Mouse (Mus musculus) MEL (cell line): ENCODE data around the gene Lhx2.

Experiments
- CTCF ChIP-seq, 3 experiments: IDR thresholded peaks in 2 of 3; conservative IDR thresholded peaks in 1 of 3; 2 replicates each; pipeline ENCODE4 v1.5.1; 2011 to 2012; ENCODE audit warnings: low read length in 3 of 3, low read depth in 2 of 3, mild to moderate bottlenecking in 2 of 3, improper control_type of control experiment in 1 of 3, inconsistent platforms in 1 of 3, mixed read lengths in 1 of 3, moderate library complexity in 1 of 3; ENCODE audit not compliant: control insufficient read depth in 1 of 3, insufficient read depth in 1 of 3, poor library complexity in 1 of 3, severe bottlenecking in 1 of 3
- EP300 ChIP-seq, 2 experiments: IDR thresholded peaks; 2 replicates each; pipeline ENCODE4 v1.6.1; 2011; ENCODE audit warnings: improper control_type of control experiment in 2 of 2, low read length in 2 of 2, low read depth in 1 of 2, mild to moderate bottlenecking in 1 of 2
- GATA1 ChIP-seq: IDR thresholded peaks from 2 replicates; pipeline ENCODE4 v1.6.1; 2011; ENCODE audit warnings: low read depth, low read length, improper control_type of control experiment
- HCFC1 ChIP-seq: IDR thresholded peaks from 2 replicates; pipeline ENCODE4 v1.6.1; 2012; ENCODE audit warnings: low read depth, mild to moderate bottlenecking, inconsistent platforms, low read length, improper control_type of control experiment, moderate library complexity
- MAX ChIP-seq: IDR thresholded peaks from 2 replicates; pipeline ENCODE4 v1.6.1; 2011; ENCODE audit warnings: low read length, improper control_type of control experiment
- MYC ChIP-seq: IDR thresholded peaks from 2 replicates; pipeline ENCODE4 v1.6.1; 2011; ENCODE audit warnings: low read depth, mild to moderate bottlenecking, low read length, improper control_type of control experiment, moderate library complexity
- NRF1 ChIP-seq: IDR thresholded peaks from 2 replicates; pipeline ENCODE4 v1.6.1; 2014; ENCODE audit warnings: low read depth, mild to moderate bottlenecking, inconsistent platforms, low read length, improper control_type of control experiment, moderate library complexity; ENCODE audit not compliant: poor library complexity, insufficient read depth, severe bottlenecking
- POLR2A ChIP-seq, 2 experiments: IDR thresholded peaks; 2 replicates each; pipeline ENCODE4 v1.6.1; 2011 to 2012; ENCODE audit warnings: low read length in 2 of 2, mild to moderate bottlenecking in 2 of 2, control low read depth in 1 of 2, improper control_type of control experiment in 1 of 2, low read depth in 1 of 2, moderate library complexity in 1 of 2; ENCODE audit not compliant: control insufficient read depth in 1 of 2, insufficient read depth in 1 of 2, poor library complexity in 1 of 2
- UBTF ChIP-seq: IDR thresholded peaks from 2 replicates; pipeline ENCODE4 v1.6.1; 2012; ENCODE audit warnings: low read depth, mild to moderate bottlenecking, inconsistent platforms, low read length, improper control_type of control experiment, moderate library complexity, borderline replicate concordance; ENCODE audit not compliant: insufficient read depth
- USF1 ChIP-seq: IDR thresholded peaks from 2 replicates; pipeline ENCODE4 v1.6.1; 2014; ENCODE audit warnings: low read depth, mild to moderate bottlenecking, inconsistent platforms, low read length, improper control_type of control experiment, moderate library complexity
- USF2 ChIP-seq, 2 experiments: IDR thresholded peaks; 2 replicates each; pipeline ENCODE4 v1.6.1; 2011 to 2012; ENCODE audit warnings: improper control_type of control experiment in 2 of 2, low read length in 2 of 2, borderline replicate concordance in 1 of 2, inconsistent platforms in 1 of 2, low read depth in 1 of 2, mild to moderate bottlenecking in 1 of 2; ENCODE audit not compliant: insufficient read depth in 1 of 2
- ZMIZ1 ChIP-seq: IDR thresholded peaks from 2 replicates; pipeline ENCODE4 v1.6.1; 2012; ENCODE audit warnings: low read depth, mild to moderate bottlenecking, inconsistent platforms, low read length, improper control_type of control experiment, moderate library complexity

DNA sequence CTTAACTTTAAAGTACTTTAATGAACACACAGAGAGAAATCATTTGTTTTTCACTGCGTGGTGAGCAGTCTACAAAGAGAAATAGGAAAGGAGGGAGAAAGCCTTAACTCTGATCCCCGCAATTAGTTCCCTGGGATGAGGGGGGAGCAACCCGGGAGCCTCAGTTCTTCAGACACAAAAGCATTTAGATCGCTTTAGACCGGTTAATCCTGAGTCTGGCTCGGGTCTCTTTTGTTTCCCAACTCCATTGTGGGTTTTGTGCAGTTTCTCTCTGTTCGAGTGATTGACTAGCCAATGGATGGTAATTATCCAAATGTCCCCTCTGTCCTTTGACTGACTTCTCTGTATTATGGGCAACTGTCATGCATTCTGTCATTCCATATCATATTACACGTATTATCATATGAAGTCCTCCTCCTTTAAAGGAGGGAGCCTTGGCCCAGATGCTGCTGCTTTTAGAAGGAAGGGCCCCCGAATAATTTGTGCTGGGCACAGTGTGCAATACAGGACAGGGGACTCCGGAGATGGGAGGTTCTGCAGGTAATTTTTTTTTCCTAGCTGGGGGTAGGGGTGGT lies 1.6 kb downstream of the Lhx2 start:
- TF ChIP-seq POLR2A (IDR thresholded peaks at IDR 0.05; ENCODE audit: control insufficient read depth in 1 of 2, insufficient read depth in 1 of 2, low read depth in 1 of 2, low read length in 2 of 2, poor library complexity in 1 of 2) (no peak), MYC (no peak), USF2 (IDR thresholded peaks at IDR 0.05; ENCODE audit: borderline replicate concordance in 1 of 2, insufficient read depth in 1 of 2, low read depth in 1 of 2, low read length in 2 of 2) (no peak), MAX (no peak), HCFC1 (no peak), ZMIZ1 (no peak), GATA1 (no peak), NRF1 (no peak), USF1 (no peak), UBTF (no peak), CTCF (IDR thresholded peaks at IDR 0.05 in 2 of 3, conservative IDR thresholded peaks at IDR 0.05 in 1 of 3; ENCODE audit: control insufficient read depth in 1 of 3, insufficient read depth in 1 of 3, low read depth in 2 of 3, low read length in 3 of 3, poor library complexity in 1 of 3, severe bottlenecking in 1 of 3) (no peak), EP300 (IDR thresholded peaks at IDR 0.05; ENCODE audit: low read depth in 1 of 2, low read length in 2 of 2) (no peak)
